Mouse (Mus musculus) liver, embryonic 14.5 days (tissue): ENCODE data around the gene Cuta.

Experiments
- CTCF ChIP-seq: IDR thresholded peaks from 2 replicates; pipeline ENCODE4 v1.5.1; 2016; ENCODE audit warnings: antibody characterized with exemption, low read depth, control low read depth
- EP300 ChIP-seq: IDR thresholded peaks from 2 replicates; pipeline ENCODE4 v1.6.1; 2016; ENCODE audit warnings: antibody characterized with exemption, low read depth

DNA sequence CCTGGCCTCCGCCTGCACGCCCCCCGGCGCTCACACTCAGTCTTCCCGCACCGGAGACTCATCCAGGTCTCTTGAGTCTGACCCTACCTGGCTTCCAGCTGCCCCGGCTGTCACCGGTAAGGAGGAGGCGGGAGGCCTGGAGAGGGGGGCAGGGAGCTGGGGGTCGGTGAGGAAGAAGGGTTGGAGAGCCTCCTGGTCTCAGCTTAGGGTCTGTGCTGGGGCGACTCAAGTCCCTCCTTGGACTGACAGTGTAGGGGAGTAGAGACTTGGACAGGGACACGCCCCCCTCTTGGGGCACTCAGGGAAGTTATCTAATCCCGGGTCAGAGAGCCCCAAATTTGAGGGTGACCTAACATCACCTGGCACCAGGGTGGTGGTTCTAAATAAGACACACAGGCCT, 6.0 kb downstream of the Cuta start:
- TF ChIP-seq CTCF: no peak; the same call in 1 of the 2 replicates
- no peak for TF ChIP-seq EP300
